Mouse (Mus musculus): ENCODE data around the gene Sfta2. TPM values are rescaled to one million over a fixed set of nuclear protein-coding genes. Genes with fewer than 3 reads are reported as not detected.

The Sfta2 gene
- polyA plus RNA-seq (2014; fragmentation: Nextera tagmentation; extraction: Ambion mirVana) = not detected in 2 replicates

GRCm38 (mm10) chr17:35601249-35601648, at the start of gene Sfta2:
TSS of gene Sfta2 (plus strand) at chr17:35601549.
- WGBS = 84% methylated on average over 2 of the region's 2 CpGs
- no peak within 1 kb of the TSS for H3K9ac ChIP-seq (ENCODE audit: low read depth, low read length)
- H3K27me3 ChIP-seq (ENCODE audit: control insufficient read depth, insufficient read depth, low read length) = no peaks in the 10 kb centered on the region

GRCm38 (mm10) chr17:35551881-35552414, 49.4 kb upstream of the Sfta2 start, which contains the start of gene Cdsn:
TSS of gene Cdsn (plus strand) at chr17:35552128.
- no peak within 1 kb of the TSS for H3K4me2 ChIP-seq (replicated peaks; ENCODE audit: low read depth, low read length)
- H3K36me3 ChIP-seq (ENCODE audit: control insufficient read depth, insufficient read depth, low read length) = no peaks in the 10 kb centered on the region
- H3K4me3 ChIP-seq (ENCODE audit: low read depth, low read length) = no peak within 1 kb of the TSS
- no peak within 1 kb of the TSS for H3K9ac ChIP-seq (ENCODE audit: low read depth, low read length)
- no peaks in the 10 kb centered on the region for H3K4me1 ChIP-seq (replicated peaks; ENCODE audit: control insufficient read depth, insufficient read depth, low read length)
- DNase-seq (ENCODE audit: low spot score) = no peak
- H3K27ac ChIP-seq (ENCODE audit: low read depth, low read length) = no peak within 1 kb of the TSS
- H3K9me3 ChIP-seq (ENCODE audit: control insufficient read depth, low read length) = no peaks in the 10 kb centered on the region
- 78% methylated on average over 10 of the region's 10 CpGs for WGBS
- no peak for ATAC-seq (ENCODE audit: low FRiP score)
- no peaks in the 10 kb centered on the region for H3K27me3 ChIP-seq (ENCODE audit: control insufficient read depth, insufficient read depth, low read length)

More at GRCm38 (mm10) chr17:35601249-35601648, at the start of gene Sfta2:
- H3K4me3 ChIP-seq (ENCODE audit: low read depth, low read length) = no peak within 1 kb of the TSS
- no peaks in the 10 kb centered on the region for H3K4me1 ChIP-seq (replicated peaks; ENCODE audit: control insufficient read depth, insufficient read depth, low read length)
- H3K36me3 ChIP-seq (ENCODE audit: control insufficient read depth, insufficient read depth, low read length) = no peaks in the 10 kb centered on the region
- DNase-seq (ENCODE audit: low spot score) = no peak
- no peak within 1 kb of the TSS for H3K4me2 ChIP-seq (replicated peaks; ENCODE audit: low read depth, low read length)
- ATAC-seq (ENCODE audit: low FRiP score) = no peak
- no peak within 1 kb of the TSS for H3K27ac ChIP-seq (ENCODE audit: low read depth, low read length)
- no peaks in the 10 kb centered on the region for H3K9me3 ChIP-seq (ENCODE audit: control insufficient read depth, low read length)

DNA sequence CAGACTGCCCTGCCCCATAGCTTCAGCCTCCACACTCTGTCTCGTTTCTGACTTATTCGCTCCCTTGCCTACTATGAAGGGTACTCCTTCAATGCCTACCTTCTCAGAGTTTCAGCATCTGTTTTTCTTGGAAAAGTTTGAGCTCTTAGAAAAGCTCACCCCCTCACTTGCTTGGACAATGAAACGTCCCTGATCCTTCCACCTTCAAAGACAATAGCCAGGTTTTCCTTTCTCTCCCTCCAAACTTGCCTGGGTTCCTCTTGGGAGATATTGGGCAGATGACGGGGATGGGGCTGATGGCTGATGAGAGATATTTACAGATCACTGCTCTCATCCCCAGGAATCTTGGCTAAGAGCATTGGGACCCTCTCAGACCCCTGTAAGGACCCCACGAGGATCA, 47.0 kb upstream of the Sfta2 start:
- no peaks in the 10 kb centered on the region for H3K4me1 ChIP-seq (replicated peaks; ENCODE audit: control insufficient read depth, insufficient read depth, low read length)
- DNase-seq (ENCODE audit: low spot score) (no peak), ATAC-seq (ENCODE audit: low FRiP score) (no peak)
- H3K9ac ChIP-seq (ENCODE audit: low read depth, low read length) = no peak overlapping the region
- no peaks in the 10 kb centered on the region for H3K36me3 ChIP-seq (ENCODE audit: control insufficient read depth, insufficient read depth, low read length)
- 81% methylated on average over 5 of the region's 5 CpGs for WGBS
- H3K4me2 ChIP-seq (replicated peaks; ENCODE audit: low read depth, low read length) = no peak overlapping the region
- H3K4me3 ChIP-seq (ENCODE audit: low read depth, low read length) = no peak overlapping the region
- H3K27ac ChIP-seq (ENCODE audit: low read depth, low read length) = no peak overlapping the region
- H3K27me3 ChIP-seq (ENCODE audit: control insufficient read depth, insufficient read depth, low read length) = no peaks in the 10 kb centered on the region
- no peaks in the 10 kb centered on the region for H3K9me3 ChIP-seq (ENCODE audit: control insufficient read depth, low read length)

- H3K4me3 ChIP-seq (ENCODE audit: low read depth, low read length) = no peak overlapping the region
- 92% methylated on average over 18 of the region's 18 CpGs for WGBS
- H3K27ac ChIP-seq (ENCODE audit: low read depth, low read length) = no peak overlapping the region
- no peak for ATAC-seq (ENCODE audit: low FRiP score)
- no peaks in the 10 kb centered on the region for H3K4me1 ChIP-seq (replicated peaks; ENCODE audit: control insufficient read depth, insufficient read depth, low read length)
- H3K9me3 ChIP-seq (ENCODE audit: control insufficient read depth, low read length) = no peaks in the 10 kb centered on the region
- DNase-seq (ENCODE audit: low spot score) = no peak
- H3K36me3 ChIP-seq (ENCODE audit: control insufficient read depth, insufficient read depth, low read length) = no peaks in the 10 kb centered on the region
- H3K9ac ChIP-seq (ENCODE audit: low read depth, low read length) = no peak overlapping the region
- H3K27me3 ChIP-seq (ENCODE audit: control insufficient read depth, insufficient read depth, low read length) = no peaks in the 10 kb centered on the region
- no peak overlapping the region for H3K4me2 ChIP-seq (replicated peaks; ENCODE audit: low read depth, low read length)
Measured at GRCm38 (mm10) chr17:35554761-35555397, 46.5 kb upstream of the Sfta2 start.

DNA sequence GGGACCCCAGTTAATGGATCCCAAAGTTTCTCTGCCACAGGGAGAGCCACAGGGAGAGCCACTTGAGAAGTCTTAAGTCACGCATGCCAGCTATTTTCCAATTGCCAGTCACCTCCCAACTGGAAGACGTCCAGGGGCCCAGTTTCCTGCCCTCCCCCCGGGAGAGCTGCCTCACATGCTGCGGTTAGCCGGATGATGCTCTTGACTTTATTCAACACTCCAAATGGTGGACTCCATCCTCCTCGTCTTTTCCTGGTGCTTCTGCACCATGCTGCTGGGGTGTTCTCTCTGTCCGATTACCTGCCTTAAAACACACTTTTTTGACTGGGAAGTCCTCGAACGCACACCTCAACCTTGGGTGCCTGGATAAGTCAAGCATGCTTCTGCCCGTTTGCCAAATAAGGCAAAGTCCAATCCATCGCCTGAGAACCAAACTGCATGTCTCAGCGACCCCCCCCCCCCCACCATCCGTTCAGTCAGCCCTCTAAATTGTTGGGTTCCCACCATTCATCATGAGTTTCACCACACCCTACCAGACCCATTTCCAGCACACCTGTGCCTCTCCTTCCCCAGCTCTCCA, 45.1 kb upstream of the Sfta2 start:
- H3K4me2 ChIP-seq (replicated peaks; ENCODE audit: low read depth, low read length) = no peak overlapping the region
- DNase-seq (ENCODE audit: low spot score) = no peak
- 87% methylated on average over 13 of the region's 13 CpGs for WGBS

GRCm38 (mm10) chr17:35556812-35557211, 44.5 kb upstream of the Sfta2 start:
- Histone ChIP-seq H3K4me3 (ENCODE audit: low read depth, low read length) (no peak overlapping the region), H3K27me3 (ENCODE audit: control insufficient read depth, insufficient read depth, low read length) (no peaks in the 10 kb centered on the region), H3K36me3 (ENCODE audit: control insufficient read depth, insufficient read depth, low read length) (no peaks in the 10 kb centered on the region), H3K27ac (ENCODE audit: low read depth, low read length) (no peak overlapping the region), H3K9me3 (ENCODE audit: control insufficient read depth, low read length) (no peaks in the 10 kb centered on the region), H3K4me1 (replicated peaks; ENCODE audit: control insufficient read depth, insufficient read depth, low read length) (no peaks in the 10 kb centered on the region), H3K9ac (ENCODE audit: low read depth, low read length) (no peak overlapping the region), H3K4me2 (replicated peaks; ENCODE audit: low read depth, low read length) (no peak overlapping the region)
- DNase-seq (ENCODE audit: low spot score) (peak; percentile 72), ATAC-seq (ENCODE audit: low FRiP score) (no peak)
- WGBS = 32% methylated on average over 5 of the region's 5 CpGs

More for the DNA sequence above, 45.1 kb upstream of the Sfta2 start:
- ATAC-seq (ENCODE audit: low FRiP score) = no peak
- no peaks in the 10 kb centered on the region for H3K27me3 ChIP-seq (ENCODE audit: control insufficient read depth, insufficient read depth, low read length)
- H3K4me3 ChIP-seq (ENCODE audit: low read depth, low read length) = no peak overlapping the region
- H3K9me3 ChIP-seq (ENCODE audit: control insufficient read depth, low read length) = no peaks in the 10 kb centered on the region
- no peak overlapping the region for H3K9ac ChIP-seq (ENCODE audit: low read depth, low read length)
- H3K4me1 ChIP-seq (replicated peaks; ENCODE audit: control insufficient read depth, insufficient read depth, low read length) = no peaks in the 10 kb centered on the region
- no peaks in the 10 kb centered on the region for H3K36me3 ChIP-seq (ENCODE audit: control insufficient read depth, insufficient read depth, low read length)
- H3K27ac ChIP-seq (ENCODE audit: low read depth, low read length) = no peak overlapping the region

- DNase-seq (ENCODE audit: low spot score) (no peak), ATAC-seq (ENCODE audit: low FRiP score) (0 out of 2 replicates have a peak, but pooled peaks have one; percentile 12)
- no peaks in the 10 kb centered on the region for H3K36me3 ChIP-seq (ENCODE audit: control insufficient read depth, insufficient read depth, low read length)
- no peak overlapping the region for H3K4me2 ChIP-seq (replicated peaks; ENCODE audit: low read depth, low read length)
- no peaks in the 10 kb centered on the region for H3K9me3 ChIP-seq (ENCODE audit: control insufficient read depth, low read length)
- no peaks in the 10 kb centered on the region for H3K27me3 ChIP-seq (ENCODE audit: control insufficient read depth, insufficient read depth, low read length)
- no peaks in the 10 kb centered on the region for H3K4me1 ChIP-seq (replicated peaks; ENCODE audit: control insufficient read depth, insufficient read depth, low read length)
- 83% methylated on average over 9 of the region's 9 CpGs for WGBS
- H3K27ac ChIP-seq (ENCODE audit: low read depth, low read length) = no peak overlapping the region
- H3K4me3 ChIP-seq (ENCODE audit: low read depth, low read length) = no peak overlapping the region
- no peak overlapping the region for H3K9ac ChIP-seq (ENCODE audit: low read depth, low read length)
Measured at GRCm38 (mm10) chr17:35557351-35557750, 44.0 kb upstream of the Sfta2 start.

- no peak overlapping the region for H3K9ac ChIP-seq (ENCODE audit: low read depth, low read length)
- H3K4me3 ChIP-seq (ENCODE audit: low read depth, low read length) = no peak overlapping the region
- H3K4me1 ChIP-seq (replicated peaks; ENCODE audit: control insufficient read depth, insufficient read depth, low read length) = no peaks in the 10 kb centered on the region
- WGBS = 56% methylated on average over 8 of the region's 8 CpGs
- H3K4me2 ChIP-seq (replicated peaks; ENCODE audit: low read depth, low read length) = no peak overlapping the region
- no peaks in the 10 kb centered on the region for H3K9me3 ChIP-seq (ENCODE audit: control insufficient read depth, low read length)
- H3K27ac ChIP-seq (ENCODE audit: low read depth, low read length) = no peak overlapping the region
- no peak for ATAC-seq (ENCODE audit: low FRiP score)
- no peak for DNase-seq (ENCODE audit: low spot score)
- H3K36me3 ChIP-seq (ENCODE audit: control insufficient read depth, insufficient read depth, low read length) = no peaks in the 10 kb centered on the region
- H3K27me3 ChIP-seq (ENCODE audit: control insufficient read depth, insufficient read depth, low read length) = no peaks in the 10 kb centered on the region
Measured at GRCm38 (mm10) chr17:35558216-35558615, 43.1 kb upstream of the Sfta2 start.

DNA sequence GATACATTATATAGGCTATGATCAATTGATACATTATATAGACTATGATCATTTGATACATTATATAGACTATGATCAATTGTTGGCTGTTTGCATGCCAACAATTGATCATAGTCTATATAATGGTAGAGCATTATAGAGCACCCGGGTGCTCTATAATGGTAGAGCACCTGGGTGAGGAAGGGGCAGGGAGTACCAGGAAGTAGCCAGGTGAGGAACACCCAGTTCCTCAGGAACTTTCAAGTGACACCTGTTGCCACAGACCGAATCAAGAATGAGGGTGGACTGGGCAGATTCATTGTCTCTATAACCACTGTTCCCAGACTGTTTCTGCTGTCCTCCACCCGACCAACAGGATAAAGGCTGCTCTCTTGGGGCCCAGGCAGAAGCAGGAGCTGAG, 34.2 kb upstream of the Sfta2 start, which contains the start of gene 2300002M23Rik:
Gene 2300002M23Rik (plus strand): TSS at position 301 of the 400 bp plus-strand sequence.
- no peak for ATAC-seq (ENCODE audit: low FRiP score)
- 65% methylated on average over 3 of the region's 3 CpGs for WGBS

More for the DNA sequence above, 34.2 kb upstream of the Sfta2 start, which contains the start of gene 2300002M23Rik:
- H3K4me3 ChIP-seq (ENCODE audit: low read depth, low read length) = no peak within 1 kb of the TSS
- H3K9me3 ChIP-seq (ENCODE audit: control insufficient read depth, low read length) = no peaks in the 10 kb centered on the region
- H3K27me3 ChIP-seq (ENCODE audit: control insufficient read depth, insufficient read depth, low read length) = peaks cover 9% of the 10 kb centered on the region; the same call in 1 of the 2 replicates
- peak within 1 kb of the TSS; percentile 13; the same call in 1 of the 2 replicates for H3K27ac ChIP-seq (ENCODE audit: low read depth, low read length)
- H3K4me1 ChIP-seq (replicated peaks; ENCODE audit: control insufficient read depth, insufficient read depth, low read length) = peaks cover 9% of the 10 kb centered on the region; the same call in 1 of the 2 replicates
- no peak for DNase-seq (ENCODE audit: low spot score)
- H3K9ac ChIP-seq (ENCODE audit: low read depth, low read length) = no peak within 1 kb of the TSS
- no peaks in the 10 kb centered on the region for H3K36me3 ChIP-seq (ENCODE audit: control insufficient read depth, insufficient read depth, low read length)
- no peak within 1 kb of the TSS for H3K4me2 ChIP-seq (replicated peaks; ENCODE audit: low read depth, low read length)
